Mouse (Mus musculus) gonadal fat pad, adult 2 months (tissue): ENCODE results near the gene Rem1. TPM values are rescaled to one million over a fixed set of nuclear protein-coding genes. Genes with fewer than 3 reads are reported as not detected.
"Not testable (repeated sequence)": the region's sequence is repeated elsewhere in the genome, so short reads cannot be mapped to it uniquely, and the experiment has no call there.

ENCODE experiments used
- DNase-seq: peaks from one replicate; pipeline ENCODE4 v3.0.0-alpha.2; 2012; ENCODE audit warnings: low read depth
- polyA plus RNA-seq: library from polyadenylated mRNA; depleted of rRNA; stranded (reverse); fragments of >200 nt; gene quantifications from 2 replicates; pipeline ENCODE4 v1.2.3, GENCODE M21; 2012

Gene Rem1
- polyA plus RNA-seq, 1 experiment = 41.5 TPM

DNA sequence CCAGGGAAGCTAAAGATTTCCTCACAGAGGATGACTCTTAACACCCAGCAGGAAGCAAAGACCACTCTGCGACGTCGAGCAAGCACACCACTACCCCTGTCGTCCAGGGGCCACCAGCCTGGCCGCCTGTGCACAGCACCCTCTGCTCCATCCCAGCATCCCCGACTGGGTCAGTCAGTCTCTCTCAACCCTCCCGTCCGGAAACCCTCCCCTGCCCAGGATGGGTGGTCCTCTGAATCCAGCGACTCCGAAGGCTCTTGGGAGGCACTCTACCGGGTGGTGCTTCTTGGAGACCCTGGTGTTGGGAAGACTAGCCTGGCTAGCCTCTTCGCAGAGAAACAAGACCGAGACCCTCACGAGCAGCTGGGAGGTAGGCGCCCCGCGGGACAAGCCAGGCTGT, 1.3 kb downstream of the Rem1 start:
- no peak for DNase-seq

DNA sequence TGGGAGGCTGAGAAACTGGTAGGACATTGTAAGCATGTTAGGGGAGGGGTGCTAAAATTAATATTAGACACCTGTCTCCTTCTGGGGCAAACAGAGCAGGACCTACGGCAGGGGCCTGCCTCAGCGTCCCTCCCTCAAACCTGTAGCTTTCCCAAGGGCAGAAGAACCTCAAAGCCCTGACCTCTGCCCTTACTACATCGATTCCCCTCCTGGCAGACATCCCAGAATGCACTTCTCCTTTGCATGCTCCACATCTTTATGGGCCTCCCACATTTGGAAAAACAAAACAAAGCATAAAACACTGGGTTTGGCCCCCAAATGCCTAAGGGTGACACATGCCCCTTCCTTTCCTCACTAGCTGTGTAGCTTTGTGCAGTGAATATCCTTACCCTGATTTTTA, 2.5 kb downstream of the Rem1 start:
- DNase-seq = no peak

DNA sequence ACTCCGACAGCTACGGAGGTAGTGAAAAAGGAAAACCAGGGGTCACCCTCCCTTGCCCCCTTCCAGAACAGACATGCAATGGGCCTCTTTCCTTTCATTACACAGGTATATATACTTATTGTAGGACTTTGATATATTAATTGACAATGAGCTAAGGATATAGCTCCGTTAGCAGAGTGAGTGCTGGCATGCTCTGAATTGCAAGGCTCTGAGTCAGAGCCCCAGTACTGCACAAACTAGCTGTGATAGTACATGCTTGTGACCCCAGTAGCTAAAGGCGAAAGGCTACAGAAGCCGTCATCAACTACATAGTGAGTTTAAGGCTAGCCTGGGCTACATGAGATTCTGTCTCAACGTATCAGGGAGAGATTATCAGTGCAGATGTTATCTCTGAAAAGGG, 3.2 kb downstream of the Rem1 start:
- DNase-seq = no peak

DNA sequence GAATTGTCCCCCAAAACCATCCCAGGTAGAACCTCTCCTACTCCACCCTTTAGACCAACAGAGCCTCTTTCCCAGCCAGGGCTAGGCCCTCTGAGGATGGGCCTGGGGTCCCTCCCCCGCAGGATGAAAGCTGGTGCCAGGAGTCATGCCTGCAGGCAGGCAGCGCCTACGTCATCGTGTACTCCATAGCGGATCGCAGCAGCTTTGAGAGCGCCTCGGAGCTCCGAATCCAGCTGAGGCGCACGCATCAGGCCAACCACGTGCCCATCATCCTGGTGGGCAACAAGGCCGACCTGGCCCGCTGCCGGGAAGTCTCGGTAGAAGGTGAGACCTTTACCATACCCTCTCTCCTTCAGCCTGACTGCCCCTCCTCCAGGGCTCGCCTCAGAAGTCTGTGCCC, 6.6 kb downstream of the Rem1 start:
- no peak for DNase-seq

DNA sequence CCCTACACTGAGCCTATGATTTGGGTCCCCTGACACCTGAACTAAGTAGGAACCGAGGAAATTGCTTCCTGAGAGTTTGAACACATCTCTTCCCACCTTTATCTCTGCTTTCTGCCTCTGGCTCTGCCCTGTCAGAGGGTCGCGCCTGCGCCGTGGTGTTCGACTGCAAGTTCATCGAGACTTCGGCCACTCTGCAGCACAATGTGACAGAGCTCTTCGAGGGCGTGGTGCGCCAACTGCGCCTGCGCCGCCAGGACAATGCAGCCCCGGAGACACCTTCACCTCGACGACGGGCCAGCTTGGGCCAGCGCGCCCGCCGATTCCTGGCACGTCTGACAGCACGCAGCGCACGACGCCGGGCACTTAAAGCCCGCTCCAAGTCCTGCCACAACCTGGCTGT, 7.6 kb downstream of the Rem1 start:
- DNase-seq = no peak

DNA sequence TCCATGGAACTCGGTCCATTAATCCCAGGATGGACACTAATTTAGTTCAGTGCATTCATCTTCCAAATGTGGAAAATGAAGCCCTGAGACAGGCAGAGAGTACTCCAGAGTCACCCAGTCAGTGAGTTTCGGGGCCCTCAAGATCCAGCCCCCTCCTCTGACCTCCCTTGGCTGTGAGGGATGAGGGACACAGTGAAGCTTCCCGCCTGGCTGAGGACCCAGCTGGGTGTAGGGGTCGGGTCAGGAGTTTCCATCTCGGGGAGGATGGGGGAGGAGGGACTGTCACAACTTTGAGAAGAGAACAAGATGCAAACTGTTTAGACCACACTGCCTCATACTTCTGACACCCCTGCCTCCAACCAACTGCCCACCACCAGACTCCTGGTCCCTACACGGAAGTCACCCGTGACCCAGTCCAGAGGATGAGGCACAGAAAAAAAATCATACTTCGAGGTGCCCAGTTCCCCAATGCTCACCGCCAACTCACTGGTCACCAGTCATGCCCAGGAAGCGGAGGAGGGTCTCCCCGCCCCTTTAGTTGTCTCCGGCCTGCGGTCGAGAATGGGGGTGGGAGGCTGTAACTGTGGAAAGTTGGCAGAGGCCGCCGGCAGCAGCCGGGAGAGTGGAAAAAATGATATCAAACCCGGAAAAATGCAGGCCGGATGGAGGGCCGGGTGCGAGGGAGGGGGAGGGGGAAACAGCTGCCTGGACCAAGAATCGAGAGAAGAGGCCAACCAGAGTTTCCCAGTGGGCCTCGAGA, 9.7 kb downstream of the Rem1 start:
- DNase-seq = no peak

DNA sequence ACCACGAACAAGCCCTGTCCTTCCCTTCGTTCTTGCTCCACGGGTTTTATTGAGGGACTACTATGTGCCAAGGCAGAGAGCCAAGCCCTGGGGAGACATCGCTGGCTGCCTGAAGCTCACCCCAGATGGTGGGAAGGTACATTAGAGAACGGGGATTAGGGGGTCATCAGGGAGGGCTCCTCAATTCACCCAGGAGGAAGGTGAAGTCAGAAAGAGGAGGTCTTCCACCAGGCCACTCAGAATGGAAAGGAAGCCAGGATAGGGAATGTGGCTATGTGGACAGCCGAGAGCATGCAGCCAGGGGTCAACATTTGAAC, 10.2 kb downstream of the Rem1 start:
- DNase-seq = no peak

DNA sequence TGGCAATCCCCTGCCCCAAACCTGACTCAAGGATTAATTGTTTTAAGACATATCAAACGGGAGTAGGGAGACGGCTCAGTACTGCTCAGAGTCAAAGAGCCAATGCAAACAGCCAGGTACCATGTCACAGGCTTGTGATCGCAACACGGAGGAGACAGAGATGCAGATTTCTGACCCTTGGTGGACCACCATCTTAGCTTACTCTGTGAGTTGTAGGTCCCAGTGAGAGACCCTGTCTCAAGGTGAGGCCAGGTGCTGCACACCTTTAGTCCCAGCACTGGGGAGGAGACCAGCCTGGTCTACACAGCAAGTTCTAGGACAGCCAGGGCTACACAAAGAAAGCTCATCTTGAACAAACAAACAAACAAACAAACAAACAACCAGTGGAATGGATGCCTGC, 10.6 kb downstream of the Rem1 start:
- DNase-seq = no peak

DNA sequence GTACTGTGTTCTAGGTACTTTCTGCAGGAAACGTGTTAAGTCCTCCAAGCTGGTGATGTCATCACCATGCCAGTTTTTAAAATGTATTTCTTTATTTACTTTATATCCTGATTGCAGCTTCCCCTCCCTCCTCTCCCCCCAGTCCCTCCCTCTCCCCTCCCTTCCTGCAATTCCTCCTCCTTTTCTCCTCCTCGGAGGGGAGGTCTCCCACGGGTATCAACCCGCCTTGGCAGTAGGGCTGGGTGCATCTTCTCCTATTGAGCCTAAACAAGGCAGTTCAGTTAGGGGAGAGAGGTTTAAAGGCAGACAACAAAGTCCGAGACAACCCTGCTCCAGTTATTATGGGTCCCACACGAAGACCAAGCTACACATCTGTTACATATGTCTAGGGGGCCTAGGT, 12.1 kb downstream of the Rem1 start:
- DNase-seq = no peak

DNA sequence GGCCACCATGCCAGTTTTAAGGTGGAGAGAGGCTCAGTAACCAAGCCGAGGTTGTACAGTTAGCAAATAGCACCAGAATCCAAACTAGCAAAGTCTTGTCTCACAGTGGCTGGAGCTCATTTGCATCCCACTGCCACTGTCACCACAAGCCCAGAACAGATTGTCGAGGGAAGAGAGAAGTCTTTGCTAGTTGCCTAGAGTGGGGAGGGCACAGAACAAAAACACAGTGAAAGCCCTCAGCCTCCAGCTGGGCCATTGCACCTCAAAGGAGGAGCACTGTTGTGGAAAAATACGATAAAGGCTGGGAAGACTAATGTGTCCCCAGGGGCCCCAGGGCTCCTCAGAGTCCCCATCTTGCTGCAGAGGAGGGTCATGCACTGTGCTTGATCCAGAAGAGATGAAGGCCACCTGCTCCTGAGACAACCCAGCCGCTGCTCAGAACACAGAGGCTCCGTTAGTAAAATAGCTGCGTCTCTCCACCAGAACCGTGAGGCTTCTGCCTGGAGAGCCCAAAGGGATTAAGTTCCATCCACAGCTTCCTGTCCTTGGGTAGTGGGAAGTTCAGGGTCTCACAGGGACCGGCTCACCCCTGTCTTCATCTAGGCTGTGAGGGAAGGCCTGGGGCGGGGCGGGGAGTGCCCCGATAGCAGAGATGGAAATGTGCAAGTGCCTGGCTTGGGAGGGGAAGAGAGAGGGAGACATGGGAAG, 12.8 kb downstream of the Rem1 start:
- DNase-seq = no peak

DNA sequence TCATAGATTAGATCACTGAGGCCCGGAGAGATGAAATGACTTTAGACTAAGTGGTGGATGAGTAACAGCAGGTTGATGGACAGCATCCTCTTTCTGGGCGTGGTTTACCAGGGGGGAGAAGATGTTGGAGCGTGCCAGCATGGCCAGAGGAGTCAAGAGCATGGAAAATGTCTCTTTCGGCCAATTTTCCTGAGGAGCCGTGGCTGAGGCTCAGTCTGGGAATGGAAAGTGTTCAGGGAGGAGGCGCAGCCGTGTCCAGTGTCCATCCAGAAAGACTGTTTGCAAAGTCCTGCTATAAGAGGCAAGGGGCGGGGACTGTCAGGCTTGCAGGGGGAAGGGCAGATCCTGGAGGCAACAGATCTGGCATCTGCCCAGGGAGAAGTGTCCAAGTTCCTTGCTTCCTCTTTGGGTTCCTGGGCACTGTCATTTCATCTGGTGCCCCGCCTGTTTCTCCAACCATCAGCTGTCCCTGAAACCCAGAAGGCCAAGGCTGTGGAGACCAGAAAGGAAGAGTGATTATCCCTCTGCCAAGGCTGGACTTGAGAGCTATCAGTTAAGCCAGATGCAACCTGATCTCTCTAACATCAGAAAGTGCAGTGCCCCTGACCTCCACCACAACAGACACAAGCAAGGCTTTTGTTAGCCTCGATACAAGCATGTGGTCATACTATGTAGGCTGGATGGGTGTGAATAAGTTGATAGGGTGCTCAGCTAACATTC, 26.3 kb downstream of the Rem1 start:
- DNase-seq = no peak

DNA sequence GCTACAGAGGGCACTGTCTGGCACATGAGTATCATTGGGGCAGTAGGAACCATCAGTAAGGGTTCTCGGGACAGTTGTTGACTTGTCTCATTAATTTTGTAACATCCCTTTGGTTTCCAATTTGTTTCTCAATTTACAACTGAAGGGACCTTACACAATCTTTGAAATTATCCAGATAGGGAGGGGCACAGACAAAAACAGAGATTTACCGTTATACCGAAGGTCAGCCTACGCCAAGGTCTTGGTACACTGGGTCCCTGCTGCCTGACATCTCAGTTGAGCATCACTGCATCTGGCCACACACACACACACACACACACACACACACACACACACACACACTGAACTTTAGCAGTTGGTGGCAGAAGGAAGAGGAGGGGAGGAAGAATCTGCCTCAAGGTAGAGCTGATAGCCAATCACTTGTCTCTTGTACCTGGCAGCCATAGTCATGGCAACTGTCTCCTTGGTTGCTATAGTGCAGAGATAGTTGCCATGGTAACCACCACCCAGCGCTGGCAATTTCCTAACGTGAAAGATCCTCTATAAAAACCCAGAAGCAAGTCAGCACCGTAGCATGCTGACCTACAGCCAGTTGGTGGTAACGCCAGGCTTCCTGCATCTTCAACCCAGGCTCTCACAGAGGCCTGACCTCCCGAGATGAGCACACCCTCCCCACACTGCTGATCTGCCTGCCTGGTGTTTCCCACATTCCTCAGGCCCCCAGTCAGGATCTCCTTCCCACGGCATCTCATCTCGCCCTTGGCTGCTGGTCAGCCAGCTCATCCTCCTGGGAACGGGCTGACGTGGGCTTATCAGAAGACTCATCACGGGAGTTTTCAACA, 27.3 kb downstream of the Rem1 start:
- no peak for DNase-seq

DNA sequence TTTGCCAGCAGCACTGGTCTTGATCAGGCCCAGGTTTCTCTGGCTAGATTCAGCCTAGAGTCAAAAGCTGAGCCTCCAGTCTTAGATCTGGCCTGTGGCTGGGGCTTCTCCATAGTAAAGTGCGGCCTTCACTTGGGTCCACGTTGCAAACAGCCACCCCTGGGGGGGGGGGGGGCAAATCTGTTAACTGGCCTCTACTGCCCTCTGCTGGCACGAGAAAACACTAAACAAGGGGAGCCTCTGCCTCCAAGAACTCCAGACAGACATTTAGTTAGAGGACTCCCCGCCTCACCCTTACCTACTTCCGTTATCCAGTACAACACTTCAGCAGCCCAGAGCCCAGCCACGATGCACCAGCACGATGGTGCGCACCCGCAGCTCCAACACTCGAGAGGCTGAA, 30.6 kb downstream of the Rem1 start:
- DNase-seq = no peak

DNA sequence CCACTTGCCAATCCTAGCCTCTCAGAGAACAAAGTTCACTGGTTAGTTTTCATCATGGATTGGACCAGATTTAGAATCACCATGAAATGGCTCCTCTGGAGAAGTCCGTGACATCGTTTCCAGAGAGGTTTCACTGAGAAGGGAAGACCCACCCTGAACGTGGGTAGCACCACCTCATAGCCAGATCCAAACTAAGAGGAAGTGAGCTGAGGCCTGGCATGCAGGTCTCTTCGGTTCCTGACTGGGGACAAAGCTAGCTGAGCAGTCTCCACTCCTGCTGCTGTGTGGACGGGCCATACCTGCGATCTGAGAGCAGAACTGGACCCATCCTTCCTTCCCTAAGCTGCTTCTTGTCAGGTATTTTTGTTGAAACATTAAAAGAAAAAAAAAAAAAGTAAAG, 34.4 kb downstream of the Rem1 start:
- no peak for DNase-seq

DNA sequence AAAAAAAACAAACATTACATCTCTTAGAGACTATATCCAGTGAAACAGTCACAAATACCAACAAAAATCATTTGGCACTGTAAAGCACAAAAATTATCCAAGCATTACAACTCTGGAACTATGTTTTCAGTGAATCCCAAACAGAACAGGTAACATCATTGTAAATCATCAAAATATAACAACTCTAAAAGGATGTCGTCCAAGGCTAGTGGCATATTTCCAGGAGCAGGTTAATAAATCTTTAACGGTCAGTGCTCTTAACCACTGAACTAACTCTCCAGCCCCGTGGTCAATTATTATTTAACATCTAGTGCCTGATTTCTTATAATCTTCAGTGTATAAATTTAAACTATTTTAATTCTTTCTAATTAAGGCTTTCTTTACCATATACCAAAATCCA, 39.4 kb downstream of the Rem1 start:
- not testable (repeated sequence) for DNase-seq

DNA sequence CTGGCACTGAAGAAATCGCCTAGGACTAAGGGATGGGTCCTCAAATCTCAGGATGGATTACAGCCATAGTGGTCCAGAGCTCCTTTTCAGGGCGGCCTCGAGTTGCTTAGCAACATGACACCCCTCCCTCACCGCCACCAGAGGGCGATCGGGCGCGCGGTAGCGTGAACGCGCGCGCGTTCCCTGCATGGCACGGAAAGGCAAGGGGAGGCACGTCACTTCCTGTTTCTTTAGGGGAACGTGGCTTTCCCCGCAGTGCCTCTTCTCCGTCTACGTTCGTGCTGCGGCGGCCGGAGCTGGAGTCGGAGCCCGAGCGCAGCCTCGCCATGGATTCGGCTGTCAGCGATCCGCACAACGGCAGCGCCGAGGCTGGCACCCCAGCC, 42.5 kb downstream of the Rem1 start, which contains the start of gene H13:
TSS of gene H13 (plus strand) at position 206 of the 383 bp plus-strand sequence.
- DNase-seq = peak; percentile 42

DNA sequence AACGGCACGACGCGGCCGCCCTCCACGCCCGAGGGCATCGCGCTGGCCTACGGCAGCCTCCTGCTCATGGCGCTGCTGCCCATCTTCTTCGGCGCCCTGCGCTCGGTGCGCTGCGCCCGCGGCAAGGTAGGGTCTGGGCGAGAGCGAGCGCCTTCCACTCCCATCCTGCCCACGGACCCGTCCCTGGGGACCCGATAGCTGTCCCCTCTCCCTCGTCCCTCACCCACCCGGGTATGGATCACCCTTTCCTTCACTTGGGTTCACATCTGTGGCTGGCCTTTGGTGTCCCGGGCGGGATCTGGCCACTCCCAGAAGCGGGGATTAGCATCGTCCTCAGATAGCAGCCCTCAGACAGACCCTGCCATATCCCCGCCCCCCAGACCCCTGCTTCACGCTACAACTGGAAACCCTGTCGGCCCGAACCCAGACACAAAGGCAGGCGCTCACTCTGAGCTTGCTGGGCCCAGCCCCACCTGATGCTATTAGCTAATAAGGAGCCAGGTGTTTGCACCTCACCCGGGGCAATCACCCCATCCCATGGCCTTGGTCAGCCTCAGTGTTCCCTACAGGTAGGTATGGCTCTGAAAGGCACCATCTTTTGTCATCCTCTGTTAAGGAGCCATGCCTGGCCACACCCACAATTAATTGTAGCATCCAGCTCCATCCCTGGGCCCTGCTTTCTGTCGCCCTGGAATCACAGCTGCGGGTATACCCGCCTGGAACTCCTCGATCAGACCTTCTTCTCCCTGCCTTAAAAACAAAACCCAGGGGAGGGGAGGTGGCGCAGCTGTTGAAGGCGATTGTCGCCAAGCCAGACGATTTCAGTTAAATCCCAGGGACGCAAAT, 43.1 kb downstream of the Rem1 start:
- no peak for DNase-seq

DNA sequence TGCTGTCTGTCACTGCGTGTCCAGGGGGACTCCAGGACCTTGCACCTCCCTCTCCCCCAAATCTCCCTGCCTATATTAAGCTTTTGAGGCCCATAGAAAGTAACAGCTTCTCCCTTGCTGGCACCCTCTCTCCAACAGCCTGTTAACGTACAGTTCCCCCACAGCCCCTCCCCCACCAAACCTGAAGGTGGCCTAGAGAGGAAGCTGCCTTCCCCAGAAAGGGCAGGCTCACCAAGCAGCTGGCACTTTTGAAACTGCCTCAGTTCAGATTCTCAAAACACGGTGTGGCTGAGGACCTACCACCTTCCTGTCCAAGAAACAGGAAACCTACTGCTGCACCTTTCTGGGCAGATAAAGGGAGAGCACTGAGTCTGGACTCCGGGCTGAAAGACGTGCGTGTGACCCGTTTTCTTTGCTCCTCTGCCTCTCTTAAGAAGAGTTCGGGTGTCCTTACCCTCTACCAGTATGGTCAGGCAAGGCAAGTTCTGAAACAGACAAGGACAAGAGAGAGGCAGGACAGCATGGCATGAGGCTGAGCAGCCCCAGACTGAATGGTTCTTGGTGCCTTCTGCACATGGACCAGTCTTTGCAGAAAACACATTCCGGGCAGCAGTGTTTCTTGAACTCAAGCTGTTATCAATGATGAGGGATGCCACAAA, 44.4 kb downstream of the Rem1 start:
- DNase-seq = no peak

DNA sequence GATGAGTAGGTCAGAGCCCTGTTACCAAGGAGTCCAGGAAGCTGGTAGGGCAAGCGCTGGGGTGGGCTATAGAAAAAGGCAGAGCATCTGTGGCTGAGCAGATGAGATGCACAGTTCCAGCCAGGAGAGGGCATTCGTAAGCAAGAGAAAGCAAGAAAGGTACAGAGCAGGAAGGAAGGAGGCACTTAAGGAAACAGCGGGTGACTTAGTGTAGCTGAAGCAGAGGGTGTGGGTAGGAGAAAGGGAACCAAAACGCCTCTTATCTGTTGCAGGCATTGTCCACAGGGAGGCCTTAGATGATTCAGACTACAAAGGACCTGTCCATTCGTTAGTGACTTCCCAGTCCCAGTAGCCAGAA, 44.9 kb downstream of the Rem1 start:
- no peak for DNase-seq

DNA sequence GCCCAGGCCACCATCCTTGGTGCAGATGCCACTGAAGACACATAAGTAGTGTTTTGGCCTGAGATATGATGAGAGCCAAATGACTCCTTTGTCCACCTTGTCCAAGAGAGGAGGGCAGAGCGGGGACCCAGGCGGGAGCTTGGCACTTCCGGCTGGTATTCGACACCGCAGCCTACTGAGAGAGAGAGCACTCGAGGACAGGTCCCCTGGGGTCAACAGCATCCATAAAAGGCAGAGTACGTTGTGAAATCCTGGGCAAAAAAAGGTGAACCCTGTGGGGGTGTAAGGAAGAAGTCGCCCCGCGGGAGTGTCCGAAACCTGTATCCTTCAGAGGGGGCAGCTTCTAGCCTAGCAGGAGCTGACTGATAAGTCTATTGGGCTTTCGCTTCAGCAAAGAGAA, 45.4 kb downstream of the Rem1 start:
- no peak for DNase-seq

DNA sequence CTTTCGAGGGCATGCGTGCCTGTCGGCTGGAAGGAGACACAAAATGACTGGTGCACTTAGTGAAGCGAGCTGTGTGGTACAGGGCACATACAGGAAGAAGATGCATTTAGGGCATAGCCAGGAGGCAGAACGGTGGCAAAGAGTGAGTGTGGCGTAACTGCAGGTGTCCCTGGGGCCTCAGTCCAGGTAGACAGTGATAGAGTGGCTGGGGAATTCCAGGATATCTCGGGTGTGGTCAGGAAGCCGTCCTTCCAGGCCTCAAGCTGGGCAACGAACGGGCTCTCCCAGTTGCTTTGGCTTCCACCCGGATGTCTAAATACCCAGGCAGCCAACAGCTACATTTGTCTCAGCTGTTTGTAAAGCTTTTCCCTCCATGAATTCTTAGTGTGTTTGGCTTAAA, 47.4 kb downstream of the Rem1 start:
- DNase-seq = no peak
